Mouse (Mus musculus) liver, postnatal 0 days (tissue): Measurements from ENCODE around the gene Trim28. TPM values are rescaled to one million over a fixed set of nuclear protein-coding genes. Genes with fewer than 3 reads are reported as not detected.
A peak's percentile ranks its signal among the peaks of the same experiment; 100 is the strongest.

ENCODE experiments used
- ATAC-seq: fragments of 200-750 bp; cut with Nextera tagmentation; 2 replicates; pipeline ENCODE4 v1.8.0; 2017; ENCODE audit warnings: mild to moderate bottlenecking, moderate library complexity
- DNase-seq: peaks from one replicate; pipeline ENCODE4 v3.0.0-alpha.2; 2016
- H3K27ac ChIP-seq: fragments of 300-500 bp; sonication (generic); 2 replicates; pipeline ENCODE4 v1.5.1; 2014; ENCODE audit warnings: antibody characterized with exemption, moderate library complexity, mild to moderate bottlenecking, low read depth
- H3K27me3 ChIP-seq: fragments of 300-500 bp; sonication (generic); 2 replicates; pipeline ENCODE4 v1.6.1; 2014; ENCODE audit warnings: low read length, control low read depth, mixed read lengths; ENCODE audit not compliant: insufficient read depth
- H3K36me3 ChIP-seq: fragments of 300-500 bp; sonication (generic); replicated peaks from 2 replicates; pipeline ENCODE4 v1.6.1; 2014; ENCODE audit warnings: mild to moderate bottlenecking, control low read depth, low read length, moderate library complexity, mixed read lengths; ENCODE audit not compliant: insufficient read depth
- H3K4me1 ChIP-seq: fragments of 300-500 bp; sonication (generic); 2 replicates; pipeline ENCODE4 v1.6.1; 2014; ENCODE audit warnings: antibody characterized with exemption, mild to moderate bottlenecking, control low read depth; ENCODE audit not compliant: insufficient read depth
- H3K4me2 ChIP-seq: fragments of 300-500 bp; sonication (generic); 2 replicates; pipeline ENCODE4 v1.6.1; 2014; ENCODE audit warnings: low read depth, mild to moderate bottlenecking, low read length, moderate library complexity, mixed read lengths
- H3K4me3 ChIP-seq: fragments of 300-500 bp; sonication (generic); 2 replicates; pipeline ENCODE4 v1.5.1; 2014; ENCODE audit warnings: low read depth, low read length
- H3K9ac ChIP-seq: fragments of 300-500 bp; sonication (generic); replicated peaks from 2 replicates; pipeline ENCODE4 v1.6.1; 2014; ENCODE audit warnings: mild to moderate bottlenecking, moderate library complexity
- H3K9me3 ChIP-seq: fragments of 300-500 bp; sonication (generic); 2 replicates; pipeline ENCODE4 v1.6.1; 2016; ENCODE audit warnings: mild to moderate bottlenecking, control low read depth, low read length, mixed read lengths
- CTCF ChIP-seq: sonication (generic); IDR thresholded peaks from 2 replicates; pipeline ENCODE4 v1.5.1; 2016; ENCODE audit warnings: antibody characterized with exemption, low read depth
- EP300 ChIP-seq: IDR thresholded peaks from 2 replicates; pipeline ENCODE4 v1.6.1; 2016; ENCODE audit warnings: antibody characterized with exemption, low read depth, mild to moderate bottlenecking
- WGBS: fragments of 180-500 bp; shearing (Covaris S2); extraction: QIAGEN DNeasy Blood & Tissue Kit; methylation state at CpG from one replicate; pipeline ENCODE4 v1.1.7; 2014; ENCODE audit not compliant: insufficient replicate concordance; 5-methylcytosine and 5-hydroxymethylcytosine counted together
- polyA plus RNA-seq: library from polyadenylated mRNA; unstranded; fragments of >200 nt; fragmentation: Nextera tagmentation; extraction: Ambion mirVana; gene quantifications from 2 replicates; pipeline ENCODE4 v1.2.1, GENCODE M21; 2015

The Trim28 gene
- polyA plus RNA-seq, 1 experiment from 2014 or later, result 56.0 TPM

GRCm38 (mm10) chr7:13032541-13032940, 33.6 kb downstream of the Trim28 start:
- Histone ChIP-seq H3K27ac (no peak overlapping the region), H3K9me3 (no peaks in the 10 kb centered on the region), H3K9ac (no peak overlapping the region), H3K27me3 (no peaks in the 10 kb centered on the region), H3K4me2 (no peak overlapping the region), H3K36me3 (peaks cover 72% of the 10 kb centered on the region), H3K4me3 (no peak overlapping the region), H3K4me1 (peaks cover 31% of the 10 kb centered on the region)
- 93% methylated on average over 7 of the region's 7 CpGs for WGBS
- no peak for DNase-seq
- ATAC-seq, result no peak
- TF ChIP-seq EP300 (no peak), CTCF (no peak)

DNA sequence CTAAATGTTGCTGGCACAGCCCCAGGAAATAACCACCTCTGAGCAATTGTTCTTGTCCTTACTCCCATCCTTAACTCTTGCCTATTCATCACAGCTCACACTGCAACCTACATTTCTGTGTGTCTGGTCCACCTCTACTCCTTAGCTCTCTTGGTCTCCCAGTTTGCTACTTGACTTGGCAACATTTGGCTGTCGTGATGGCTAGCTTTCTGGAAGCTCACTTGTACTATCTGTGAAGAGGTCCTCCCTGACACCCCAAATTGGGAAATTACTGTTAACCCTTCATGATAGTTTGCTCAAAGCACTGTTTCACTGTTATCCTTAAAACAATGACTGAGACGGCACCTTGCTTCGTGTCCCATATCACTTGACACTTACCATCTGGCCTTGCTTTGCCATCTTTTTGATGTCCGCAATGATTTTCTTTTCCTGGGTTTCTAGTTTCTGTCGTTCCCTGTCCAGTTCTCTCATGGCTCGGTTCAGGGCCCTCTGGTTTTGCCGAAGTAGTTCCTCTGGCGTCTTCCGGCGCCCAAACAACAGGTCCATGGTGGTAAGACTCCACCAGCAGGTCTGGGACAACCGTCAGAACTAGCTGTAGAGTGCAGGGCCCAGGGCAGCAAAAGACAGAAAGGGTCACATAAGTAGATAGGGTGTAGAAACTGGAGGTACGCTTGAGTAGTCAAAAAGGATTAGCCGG, 34.7 kb downstream of the Trim28 start:
- WGBS, result 42% methylated on average over 13 of the region's 13 CpGs
- ATAC-seq, result no peak
- Histone ChIP-seq H3K9me3 (no peaks in the 10 kb centered on the region), H3K36me3 (peaks cover 61% of the 10 kb centered on the region), H3K27ac (peak overlapping the region; percentile 96), H3K9ac (peak overlapping the region; percentile 93), H3K4me1 (peaks cover 34% of the 10 kb centered on the region), H3K4me2 (peak overlapping the region; percentile 95), H3K27me3 (no peaks in the 10 kb centered on the region), H3K4me3 (peak overlapping the region; percentile 83)
- no peak for TF ChIP-seq EP300
- no peak for TF ChIP-seq CTCF
- DNase-seq, result no peak

- peak; percentile 60 for ATAC-seq
- H3K27me3 ChIP-seq, result no peaks in the 10 kb centered on the region
- under 1% methylated on average over 44 of the region's 45 CpGs for WGBS
- peak within 1 kb of the TSS; percentile 83 for H3K4me3 ChIP-seq
- peak; percentile 96 for DNase-seq
- peak within 1 kb of the TSS; percentile 95 for H3K4me2 ChIP-seq
- peak within 1 kb of the TSS; percentile 93 for H3K9ac ChIP-seq
- peaks cover 39% of the 10 kb centered on the region for H3K4me1 ChIP-seq
- peak within 1 kb of the TSS; percentile 96 for H3K27ac ChIP-seq
- H3K9me3 ChIP-seq, result no peaks in the 10 kb centered on the region
- TF ChIP-seq EP300, result no peak
- no peak for TF ChIP-seq CTCF
- peaks cover 54% of the 10 kb centered on the region for H3K36me3 ChIP-seq
Measured at GRCm38 (mm10) chr7:13034148-13034977, 35.4 kb downstream of the Trim28 start, which contains the start of gene Chmp2a. Gene Chmp2a, minus strand, starts transcription at chr7:13034807.

DNA sequence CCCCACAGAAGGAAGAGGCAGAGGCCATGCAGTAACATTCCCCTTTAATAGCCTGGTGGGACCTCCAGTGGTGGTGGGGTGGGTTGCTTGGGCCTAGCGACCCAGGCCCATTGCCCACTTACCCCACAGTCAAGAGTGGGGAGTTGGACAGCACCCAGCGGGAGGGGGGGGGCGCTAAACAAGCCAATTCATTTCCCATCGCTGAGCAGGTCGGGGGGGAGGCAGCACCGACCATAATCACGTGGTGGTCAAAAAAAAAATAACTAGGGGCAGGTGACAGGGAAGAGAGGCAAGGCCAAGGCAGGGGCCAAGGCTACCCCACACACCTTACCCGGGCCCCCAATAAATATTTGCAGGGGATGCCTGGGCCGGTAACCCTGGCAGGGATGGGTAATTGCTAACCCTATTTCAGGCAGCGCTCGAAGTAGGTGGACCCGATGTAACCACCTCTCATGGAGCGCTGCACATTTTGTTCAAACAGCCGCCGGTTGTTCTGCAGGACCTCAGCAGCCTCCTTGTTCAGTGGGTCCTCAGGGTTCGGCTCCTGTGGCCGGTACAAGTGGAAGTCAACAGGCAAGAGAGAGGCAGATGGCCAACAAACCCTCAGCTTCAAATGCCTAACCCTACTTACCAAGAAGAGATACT, 36.4 kb downstream of the Trim28 start:
- no peak for TF ChIP-seq EP300
- no peak for TF ChIP-seq CTCF
- Histone ChIP-seq H3K27me3 (no peaks in the 10 kb centered on the region), H3K9ac (no peak overlapping the region; the same call in 1 of the 2 replicates), H3K36me3 (peaks cover 44% of the 10 kb centered on the region), H3K9me3 (no peaks in the 10 kb centered on the region), H3K4me2 (peak overlapping the region; percentile 95), H3K4me1 (peaks cover 39% of the 10 kb centered on the region), H3K4me3 (no peak overlapping the region), H3K27ac (peak overlapping the region; percentile 96)
- ATAC-seq (no peak), DNase-seq (no peak)
- WGBS, result 79% methylated on average over 17 of the region's 17 CpGs

DNA sequence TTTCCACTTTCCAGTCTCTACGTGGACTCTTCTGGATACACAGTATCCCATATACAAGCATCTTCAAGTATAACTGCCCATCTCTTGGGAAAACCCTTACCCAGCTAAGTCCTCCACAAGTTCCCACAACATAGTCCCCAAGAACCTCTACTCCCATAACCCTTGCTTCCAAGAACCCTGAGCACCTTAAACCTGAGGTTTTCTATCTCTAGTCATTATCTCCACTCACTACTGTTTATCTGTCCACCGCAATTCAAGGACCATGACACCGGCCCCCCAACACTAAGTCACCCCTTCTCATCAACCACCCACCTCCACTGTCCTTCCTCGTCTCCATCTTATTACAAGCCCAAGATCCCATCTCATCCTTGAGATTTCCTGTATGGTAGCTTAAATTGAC, 37.9 kb downstream of the Trim28 start:
- H3K9ac ChIP-seq, result peak overlapping the region; percentile 100
- H3K4me1 ChIP-seq, result peaks cover 39% of the 10 kb centered on the region
- TF ChIP-seq CTCF, result no peak
- TF ChIP-seq EP300, result no peak
- WGBS, result 24% methylated on average over 4 of the region's 4 CpGs
- no peak for ATAC-seq
- peaks cover 30% of the 10 kb centered on the region for H3K36me3 ChIP-seq
- H3K27me3 ChIP-seq, result no peaks in the 10 kb centered on the region
- H3K4me2 ChIP-seq, result peak overlapping the region; percentile 85
- H3K4me3 ChIP-seq, result peak overlapping the region; percentile 85
- peak overlapping the region; percentile 100 for H3K27ac ChIP-seq
- no peak for DNase-seq
- no peaks in the 10 kb centered on the region for H3K9me3 ChIP-seq

DNA sequence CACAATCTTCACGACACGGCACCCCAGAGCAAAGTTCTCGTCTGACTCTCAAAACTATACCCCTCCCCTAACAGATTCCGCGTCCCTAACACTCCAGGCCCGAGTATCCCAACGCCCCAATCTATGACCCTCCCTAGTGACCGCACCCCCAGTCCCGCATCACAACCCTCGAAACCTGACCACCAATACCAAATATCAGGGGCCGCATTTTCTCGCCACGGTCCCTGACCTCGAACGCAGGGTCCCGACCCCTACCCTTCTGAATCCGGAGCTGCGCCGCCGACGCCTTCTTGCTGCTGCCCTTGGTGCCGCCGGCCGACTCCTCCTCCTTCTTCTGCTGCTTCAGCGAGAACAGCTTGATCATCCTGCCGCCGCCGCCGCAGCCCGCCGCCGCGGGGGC, 38.5 kb downstream of the Trim28 start:
- H3K9ac ChIP-seq, result peak overlapping the region; percentile 100
- peaks cover 39% of the 10 kb centered on the region for H3K4me1 ChIP-seq
- WGBS, result under 1% methylated on average over 32 of the region's 33 CpGs
- H3K4me3 ChIP-seq, result peak overlapping the region; percentile 85
- no peaks in the 10 kb centered on the region for H3K27me3 ChIP-seq
- H3K27ac ChIP-seq, result peak overlapping the region; percentile 100
- H3K4me2 ChIP-seq, result peak overlapping the region; percentile 85
- no peaks in the 10 kb centered on the region for H3K9me3 ChIP-seq
- DNase-seq (no peak), ATAC-seq (peak; percentile 14)
- peaks cover 24% of the 10 kb centered on the region for H3K36me3 ChIP-seq
- TF ChIP-seq EP300 (no peak), CTCF (no peak)
